20 mouse cellular contexts compared by ENCODE assay signal in genomic region chr4:63050949-63051348, GRCm38 (mm10).
A peak's percentile ranks its signal among the peaks of the same experiment; 100 is the strongest.
DNase-seq lines count a peak whose midpoint lies in the region; ATAC-seq and TF ChIP-seq lines count a peak whose summit lies in the region.
"Had no signal": no experiment of that assay in that cellular context is flagged by ENCODE, and none has a peak within 500 bp of the region (broad histone marks: within the 10 kb centered on the region; RNA-seq: fewer than 3 reads in every experiment).

No protein-coding gene starts in this region.

- H3K9me3 ChIP-seq in hindbrain, embryonic 12.5 days (replicated peaks) = no peaks in the 10 kb centered on the region
- H3K9me3 ChIP-seq in hindbrain, embryonic 10.5 days = 0 out of 2 replicates have a peak, but pooled peaks cover 3% of the 10 kb centered on the region
- H3K9me3 ChIP-seq in lung, embryonic 16.5 days (ENCODE audit: control insufficient read depth, low read length) = no peaks in the 10 kb centered on the region
- no peaks in the 10 kb centered on the region for H3K9me3 ChIP-seq in intestine, embryonic 16.5 days (ENCODE audit: control insufficient read depth, low read length)
- H3K9me3 ChIP-seq: forebrain, embryonic 15.5 days; heart, embryonic 15.5 days; liver, embryonic 13.5 days; midbrain, embryonic 10.5 days had no signal

- no peak for DNase-seq in hindbrain, embryonic 10.5 days (ENCODE audit: low spot score)
- DNase-seq in lung, postnatal 36 days = no peak
- DNase-seq in naive thymus-derived CD4-positive, alpha-beta T cell, adult 2 months (ENCODE audit: low read depth) = peak; percentile 26
- no peak for DNase-seq in left cerebral cortex, adult 2 months (ENCODE audit: extremely low spot score in 1 of 2, low spot score in 2 of 2)
- no peak for DNase-seq in embryo, embryonic 9.5 days (ENCODE audit: extremely low spot score)
- DNase-seq: adrenal gland, postnatal 36 days; cerebellum, adult 9-10 months; liver, embryonic 13.5 days; lung, postnatal 14 days; right cerebral cortex, postnatal 14 days had no signal

- no peak overlapping the region for H3K9ac ChIP-seq in hindbrain, embryonic 12.5 days
- no peak overlapping the region for H3K9ac ChIP-seq in lung, embryonic 16.5 days (ENCODE audit: low read length)
- no peak overlapping the region for H3K9ac ChIP-seq in intestine, embryonic 16.5 days (ENCODE audit: low read depth, low read length)
- H3K9ac ChIP-seq: forebrain, embryonic 15.5 days; heart, embryonic 15.5 days; liver, embryonic 13.5 days had no signal

- no peak overlapping the region for H3K4me3 ChIP-seq in hindbrain, embryonic 12.5 days
- no peak overlapping the region for H3K4me3 ChIP-seq in hindbrain, embryonic 10.5 days
- H3K4me3 ChIP-seq in lung, embryonic 16.5 days (ENCODE audit: low read length) = no peak overlapping the region
- no peak overlapping the region for H3K4me3 ChIP-seq in intestine, embryonic 16.5 days (ENCODE audit: low read length)
- no peak overlapping the region for H3K4me3 ChIP-seq in left cerebral cortex, adult 2 months
- H3K4me3 ChIP-seq: erythroblast, embryonic 14.5 days; forebrain, embryonic 15.5 days; heart, embryonic 15.5 days; layer of hippocampus, adult 2 months; liver, embryonic 13.5 days; midbrain, embryonic 10.5 days had no signal

- H3K4me2 ChIP-seq in hindbrain, embryonic 12.5 days (replicated peaks) = no peak overlapping the region
- H3K4me2 ChIP-seq in lung, embryonic 16.5 days (ENCODE audit: low read depth, low read length) = no peak overlapping the region
- no peak overlapping the region for H3K4me2 ChIP-seq in intestine, embryonic 16.5 days (ENCODE audit: low read depth, low read length)
- H3K4me2 ChIP-seq: forebrain, embryonic 15.5 days; heart, embryonic 15.5 days; liver, embryonic 13.5 days had no signal

- 76% methylated on average over 4 of the region's 4 CpGs for WGBS in hindbrain, embryonic 12.5 days
- WGBS in hindbrain, embryonic 10.5 days = 86% methylated on average over 4 of the region's 4 CpGs
- WGBS in lung, embryonic 16.5 days = 77% methylated on average over 4 of the region's 4 CpGs
- 58% methylated on average over 4 of the region's 4 CpGs for WGBS in intestine, embryonic 16.5 days

- H3K27me3 ChIP-seq in hindbrain, embryonic 12.5 days = no peaks in the 10 kb centered on the region
- no peaks in the 10 kb centered on the region for H3K27me3 ChIP-seq in hindbrain, embryonic 10.5 days (ENCODE audit: insufficient read depth, poor library complexity, severe bottlenecking)
- H3K27me3 ChIP-seq in lung, embryonic 16.5 days (ENCODE audit: control insufficient read depth, insufficient read depth, low read depth, low read length) = no peaks in the 10 kb centered on the region
- no peaks in the 10 kb centered on the region for H3K27me3 ChIP-seq in intestine, embryonic 16.5 days (replicated peaks; ENCODE audit: control insufficient read depth, insufficient read depth, low read length)
- H3K27me3 ChIP-seq: forebrain, embryonic 15.5 days; heart, embryonic 15.5 days; liver, embryonic 13.5 days had no signal

- H3K36me3 ChIP-seq in hindbrain, embryonic 12.5 days = no peaks in the 10 kb centered on the region
- H3K36me3 ChIP-seq in hindbrain, embryonic 10.5 days = peaks cover 10% of the 10 kb centered on the region
- no peaks in the 10 kb centered on the region for H3K36me3 ChIP-seq in lung, embryonic 16.5 days (ENCODE audit: control insufficient read depth, insufficient read depth, low read length)
- H3K36me3 ChIP-seq in intestine, embryonic 16.5 days (ENCODE audit: control insufficient read depth, insufficient read depth, low read length) = no peaks in the 10 kb centered on the region
- H3K36me3 ChIP-seq: forebrain, embryonic 15.5 days; heart, embryonic 15.5 days; liver, embryonic 13.5 days had no signal

- no peak for ATAC-seq in hindbrain, embryonic 12.5 days (ENCODE audit: low FRiP score)
- no peak for ATAC-seq in lung, embryonic 16.5 days (ENCODE audit: low read depth)
- no peak for ATAC-seq in intestine, embryonic 16.5 days
- ATAC-seq: activated CD4-positive, CD25-positive, alpha-beta regulatory T cell, adult 4 months; forebrain, embryonic 15.5 days; hindbrain, embryonic 16.5 days had no signal

- H3K27ac ChIP-seq in hindbrain, embryonic 12.5 days = peak overlapping the region; percentile 3; the same call in 1 of the 2 replicates
- no peak overlapping the region for H3K27ac ChIP-seq in hindbrain, embryonic 10.5 days
- peak overlapping the region; percentile 28; the same call in 1 of the 2 replicates for H3K27ac ChIP-seq in lung, embryonic 16.5 days (ENCODE audit: low read length)
- peak overlapping the region; percentile 96 for H3K27ac ChIP-seq in intestine, embryonic 16.5 days (ENCODE audit: low read length)
- no peak overlapping the region for H3K27ac ChIP-seq in left cerebral cortex, adult 2 months
- H3K27ac ChIP-seq: forebrain, embryonic 15.5 days; heart, embryonic 15.5 days; layer of hippocampus, adult 2 months; liver, embryonic 13.5 days; midbrain, embryonic 10.5 days had no signal

- intact Hi-C loops in left cerebral cortex, adult 2 months (cut with DNase I) = no loop called here

- H3K4me1 ChIP-seq in hindbrain, embryonic 12.5 days = peaks cover 22% of the 10 kb centered on the region
- peaks cover 22% of the 10 kb centered on the region for H3K4me1 ChIP-seq in hindbrain, embryonic 10.5 days (replicated peaks)
- peaks cover 33% of the 10 kb centered on the region for H3K4me1 ChIP-seq in lung, embryonic 16.5 days (replicated peaks; ENCODE audit: control insufficient read depth, insufficient read depth, low read length)
- peaks cover 35% of the 10 kb centered on the region for H3K4me1 ChIP-seq in intestine, embryonic 16.5 days (ENCODE audit: control insufficient read depth, insufficient read depth, low read length)
- H3K4me1 ChIP-seq: forebrain, embryonic 15.5 days had no signal

- no peak for TF ChIP-seq CTCF in left cerebral cortex, adult 2 months (IDR thresholded peaks at IDR 0.05)

Comparison
In these comparisons a context has a peak if more than half of its experiments do, and no peak if none do; other contexts are left out.
1. H3K27ac ChIP-seq: peak in hindbrain, embryonic 12.5 days (single experiment), lung, embryonic 16.5 days (single experiment) and intestine, embryonic 16.5 days (single experiment); none in hindbrain, embryonic 10.5 days (single experiment) and left cerebral cortex, adult 2 months (single experiment).